Mouse (Mus musculus) myocyte (in vitro differentiated cells): ENCODE results near the gene Hormad2. TPM values are rescaled to one million over a fixed set of nuclear protein-coding genes. Genes with fewer than 3 reads are reported as not detected.

Experiments
- H3K27me3 ChIP-seq: one replicate; pipeline ENCODE4 v1.6.1; 2011; ENCODE audit not compliant: control insufficient read depth, insufficient read depth, insufficient read length
- H3K36me3 ChIP-seq: one replicate; pipeline ENCODE4 v1.6.1; 2011; ENCODE audit not compliant: control insufficient read depth, insufficient read depth
- H3K4me2 ChIP-seq: one replicate; pipeline ENCODE4 v1.6.1; 2011; ENCODE audit warnings: low read depth, control low read depth
- H3K4me3 ChIP-seq: one replicate; pipeline ENCODE4 v1.5.1; 2011; ENCODE audit warnings: mild to moderate bottlenecking, control low read depth, moderate library complexity
- H3K79me2 ChIP-seq: one replicate; pipeline ENCODE4 v1.6.1; 2011; ENCODE audit not compliant: control insufficient read depth, insufficient read depth
- H3ac ChIP-seq: one replicate; pipeline ENCODE4 v1.6.1; 2011; ENCODE audit not compliant: control insufficient read depth, insufficient read length
- CEBPB ChIP-seq: IDR thresholded peaks from 2 replicates; pipeline ENCODE4 v1.6.1; 2011; ENCODE audit warnings: mild to moderate bottlenecking, moderate library complexity; ENCODE audit not compliant: poor library complexity, insufficient read depth, severe bottlenecking
- E2F4 ChIP-seq: IDR thresholded peaks from one replicate; pipeline ENCODE4 v1.6.1; 2011; ENCODE audit warnings: mild to moderate bottlenecking, control low read depth, moderate library complexity; ENCODE audit not compliant: insufficient read depth
- MAX ChIP-seq: IDR thresholded peaks from one replicate; pipeline ENCODE4 v1.6.1; 2011; ENCODE audit warnings: low read depth, mild to moderate bottlenecking, control low read depth
- MYOD1 ChIP-seq, 3 experiments: IDR thresholded peaks; one replicate each; pipeline ENCODE4 v1.6.1; 2011; ENCODE audit warnings: control low read depth in 2 of 3, low read depth in 2 of 3, mild to moderate bottlenecking in 2 of 3, moderate library complexity in 1 of 3; ENCODE audit not compliant: insufficient read length in 2 of 3, control insufficient read depth in 1 of 3
- MYOG ChIP-seq, 3 experiments: IDR thresholded peaks; one replicate each; pipeline ENCODE4 v1.6.1; 2011; ENCODE audit warnings: control low read depth in 2 of 3, low read depth in 2 of 3, mild to moderate bottlenecking in 2 of 3; ENCODE audit not compliant: insufficient read length in 2 of 3, control insufficient read depth in 1 of 3, insufficient read depth in 1 of 3
- POLR2A ChIP-seq: IDR thresholded peaks from one replicate; pipeline ENCODE4 v1.6.1; 2011; ENCODE audit warnings: low read depth, mild to moderate bottlenecking, control low read depth, moderate library complexity; ENCODE audit not compliant: insufficient read length
- POLR2AphosphoS2 ChIP-seq: IDR thresholded peaks from one replicate; pipeline ENCODE4 v1.6.1; 2011; ENCODE audit warnings: low read depth, control low read depth; ENCODE audit not compliant: insufficient read length
- REST ChIP-seq: IDR thresholded peaks from one replicate; pipeline ENCODE4 v1.6.1; 2011; ENCODE audit warnings: mild to moderate bottlenecking, control low read depth, moderate library complexity; ENCODE audit not compliant: insufficient read depth, insufficient read length
- SRF ChIP-seq: IDR thresholded peaks from one replicate; pipeline ENCODE4 v1.6.1; 2011; ENCODE audit warnings: low read depth; ENCODE audit not compliant: control insufficient read depth, insufficient read length
- TCF12 ChIP-seq: IDR thresholded peaks from one replicate; pipeline ENCODE4 v1.6.1; 2011; ENCODE audit warnings: mild to moderate bottlenecking, control low read depth; ENCODE audit not compliant: poor library complexity, insufficient read depth, severe bottlenecking
- TCF3 ChIP-seq: IDR thresholded peaks from one replicate; pipeline ENCODE4 v1.6.1; 2011; ENCODE audit warnings: low read depth, control low read depth; ENCODE audit not compliant: insufficient read length
- USF1 ChIP-seq: IDR thresholded peaks from one replicate; pipeline ENCODE4 v1.6.1; 2011; ENCODE audit warnings: low read depth, mild to moderate bottlenecking, control low read depth, moderate library complexity
- polyA plus RNA-seq: library from polyadenylated mRNA; unstranded; fragments of >200 nt; fragmentation: generic; extraction: Trizol; gene quantifications from one replicate; pipeline ENCODE4 v1.2.1, GENCODE M21; 2012; ENCODE audit warnings: missing spikeins

Gene Hormad2
- 0.10 TPM for polyA plus RNA-seq

DNA sequence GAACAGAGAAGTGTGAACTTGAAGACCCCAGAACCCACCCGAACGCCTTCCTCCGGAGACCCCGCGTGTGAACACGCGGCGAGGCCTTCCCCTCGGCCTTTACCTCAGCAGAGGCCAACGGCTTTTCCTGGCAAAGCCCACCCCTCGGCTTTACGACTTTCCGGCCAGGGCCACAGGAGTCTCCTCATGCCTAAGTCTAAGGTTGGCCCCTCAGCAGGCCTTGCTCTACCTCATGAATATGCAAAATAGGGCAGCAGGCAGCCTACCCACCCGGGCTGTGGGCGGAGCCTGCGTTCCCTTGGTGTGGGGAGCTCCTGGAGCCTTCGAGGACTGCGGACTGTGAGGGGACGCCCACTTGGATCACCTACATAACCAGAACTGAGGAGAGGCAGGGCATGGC is at the start of gene Hormad2:
Hormad2 (minus strand) TSS at position 128 of the 400 bp plus-strand sequence.
- no peak within 1 kb of the TSS for H3K4me3 ChIP-seq
- TF ChIP-seq MYOD1 (IDR thresholded peaks at IDR 0.05; ENCODE audit: control insufficient read depth in 1 of 3, insufficient read length in 2 of 3, low read depth in 2 of 3) (no peak), E2F4 (no peak), REST (no peak), USF1 (no peak), POLR2AphosphoS2 (no peak)
- no peaks in the 10 kb centered on the region for H3K36me3 ChIP-seq
- no peak within 1 kb of the TSS for H3ac ChIP-seq
- no peaks in the 10 kb centered on the region for H3K79me2 ChIP-seq
- H3K27me3 ChIP-seq = no peaks in the 10 kb centered on the region
- no peak within 1 kb of the TSS for H3K4me2 ChIP-seq

DNA sequence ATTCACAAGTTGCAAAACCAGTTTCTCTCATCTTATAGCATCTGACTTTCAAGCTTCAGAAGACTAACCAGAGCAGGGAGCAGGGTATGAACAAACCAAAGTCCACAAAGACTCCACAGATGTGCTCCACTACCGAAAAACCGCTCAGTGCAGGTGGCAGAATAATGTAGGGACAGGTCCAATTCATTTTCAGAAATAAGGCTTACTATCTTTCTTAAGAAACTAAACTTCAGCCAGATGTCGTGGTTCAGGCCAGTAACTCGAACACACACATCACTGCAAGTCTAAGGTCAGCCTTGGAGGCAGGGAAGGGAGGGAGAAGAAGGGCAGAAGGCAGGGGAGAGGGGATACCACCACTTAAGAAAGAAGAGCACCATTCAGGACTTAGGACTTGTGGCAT is 48.3 kb upstream of the Hormad2 start:
- no peak for TF ChIP-seq MYOD1 (IDR thresholded peaks at IDR 0.05; ENCODE audit: control insufficient read depth in 1 of 3, insufficient read length in 2 of 3, low read depth in 2 of 3)
- no peak for TF ChIP-seq TCF12
- no peak for TF ChIP-seq REST
- no peak for TF ChIP-seq CEBPB
- no peak for TF ChIP-seq POLR2AphosphoS2
- TF ChIP-seq E2F4 = no peak
- no peak for TF ChIP-seq USF1
- TF ChIP-seq TCF3 = no peak
- no peak for TF ChIP-seq MYOG (IDR thresholded peaks at IDR 0.05; ENCODE audit: control insufficient read depth in 1 of 3, insufficient read depth in 1 of 3, insufficient read length in 2 of 3, low read depth in 2 of 3)
- TF ChIP-seq MAX = no peak
- no peak for TF ChIP-seq SRF
- no peak for TF ChIP-seq POLR2A

DNA sequence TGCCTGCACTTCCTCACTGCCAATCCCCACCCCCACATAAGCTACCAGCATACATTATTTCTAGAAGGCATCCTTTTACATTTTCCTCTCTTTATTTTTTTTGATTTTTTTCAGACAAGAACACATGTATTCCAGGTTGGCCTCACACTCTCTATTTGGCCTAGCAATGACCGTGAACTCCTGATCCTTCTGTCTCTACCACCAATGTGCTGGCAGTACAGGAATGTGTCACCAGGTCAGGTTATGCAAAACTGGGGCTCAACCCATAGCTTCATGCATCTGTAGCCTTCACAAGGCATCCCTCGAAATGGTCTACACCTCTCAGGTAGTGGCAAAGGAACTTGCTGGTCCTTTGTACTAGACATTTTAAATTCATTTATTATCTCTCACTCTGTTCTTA is 47.9 kb upstream of the Hormad2 start:
- Histone ChIP-seq H3K4me2 (no peak overlapping the region), H3K36me3 (peaks cover 59% of the 10 kb centered on the region)

More for the DNA sequence above, 48.3 kb upstream of the Hormad2 start:
- Histone ChIP-seq H3K36me3 (peaks cover 59% of the 10 kb centered on the region), H3K4me2 (no peak overlapping the region), H3ac (no peak overlapping the region), H3K79me2 (no peaks in the 10 kb centered on the region), H3K27me3 (no peaks in the 10 kb centered on the region), H3K4me3 (no peak overlapping the region)

DNA sequence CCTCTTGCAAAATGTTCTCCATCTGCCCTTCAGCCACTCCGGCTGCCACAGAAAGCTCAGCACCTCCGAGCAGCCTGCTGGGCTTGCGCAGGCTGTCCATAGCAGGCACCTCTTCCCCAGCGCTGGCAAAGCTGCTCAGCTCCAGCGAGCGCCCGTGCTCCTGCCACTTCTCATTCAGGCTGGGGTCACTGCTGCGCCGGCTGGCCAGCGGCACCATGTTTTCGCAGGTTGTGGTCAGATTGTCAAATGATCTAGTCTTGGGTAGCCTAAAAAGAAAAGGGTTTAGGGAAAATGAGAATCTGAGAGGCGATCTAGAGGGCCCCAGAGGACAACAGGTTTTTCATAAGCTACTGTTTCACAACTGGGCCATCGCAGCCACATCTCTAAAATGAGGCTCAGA is 47.5 kb upstream of the Hormad2 start:
- no peaks in the 10 kb centered on the region for H3K27me3 ChIP-seq
- no peak overlapping the region for H3K4me3 ChIP-seq
- H3K79me2 ChIP-seq = no peaks in the 10 kb centered on the region
- no peak overlapping the region for H3K4me2 ChIP-seq
- TF ChIP-seq MAX (no peak), REST (no peak)
- peaks cover 59% of the 10 kb centered on the region for H3K36me3 ChIP-seq
- H3ac ChIP-seq = no peak overlapping the region

More for the DNA sequence above, 47.9 kb upstream of the Hormad2 start:
- TF ChIP-seq POLR2AphosphoS2 (no peak), REST (no peak), USF1 (no peak), TCF3 (no peak), SRF (no peak), POLR2A (no peak), MYOG (IDR thresholded peaks at IDR 0.05; ENCODE audit: control insufficient read depth in 1 of 3, insufficient read depth in 1 of 3, insufficient read length in 2 of 3, low read depth in 2 of 3) (no peak), E2F4 (no peak), MYOD1 (IDR thresholded peaks at IDR 0.05; ENCODE audit: control insufficient read depth in 1 of 3, insufficient read length in 2 of 3, low read depth in 2 of 3) (no peak), CEBPB (no peak), MAX (no peak), TCF12 (no peak)
- Histone ChIP-seq H3ac (no peak overlapping the region), H3K4me3 (no peak overlapping the region), H3K27me3 (no peaks in the 10 kb centered on the region), H3K79me2 (no peaks in the 10 kb centered on the region)

DNA sequence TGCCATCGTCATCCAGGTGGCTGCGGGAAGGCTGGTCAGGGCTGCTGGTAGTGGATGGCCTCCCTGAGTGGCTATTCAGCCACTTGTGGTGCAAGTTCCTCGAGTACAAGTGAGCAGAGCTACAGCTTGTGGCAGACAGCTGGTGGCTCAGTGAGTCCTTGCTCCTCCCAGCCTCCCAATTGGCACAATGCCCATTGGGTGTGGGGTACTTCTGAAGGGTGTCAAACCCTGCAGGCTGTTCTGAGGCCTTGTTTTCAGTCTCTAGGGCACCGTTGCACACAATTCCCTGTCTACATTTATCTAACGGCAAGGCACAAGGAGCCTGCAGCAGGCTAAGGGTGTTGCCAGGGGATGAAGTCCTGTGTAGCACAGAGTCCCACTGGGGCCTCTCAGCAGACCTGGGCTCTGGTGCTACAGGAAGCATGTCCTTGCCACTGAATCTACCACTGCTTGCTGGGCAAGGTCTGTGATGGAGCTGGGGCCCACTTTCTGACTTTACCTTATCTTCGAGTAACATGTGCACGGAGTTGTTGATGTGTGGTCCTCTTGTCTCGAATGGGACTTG is 46.6 kb upstream of the Hormad2 start:
- TF ChIP-seq POLR2AphosphoS2 (no peak), MAX (no peak), CEBPB (no peak), TCF12 (no peak), POLR2A (no peak), SRF (no peak), E2F4 (no peak), MYOG (IDR thresholded peaks at IDR 0.05; ENCODE audit: control insufficient read depth in 1 of 3, insufficient read depth in 1 of 3, insufficient read length in 2 of 3, low read depth in 2 of 3) (peak in 1 of 3 experiments; percentile 28), REST (no peak), MYOD1 (IDR thresholded peaks at IDR 0.05; ENCODE audit: control insufficient read depth in 1 of 3, insufficient read length in 2 of 3, low read depth in 2 of 3) (peak in 1 of 3 experiments; percentile 37), USF1 (no peak), TCF3 (no peak)

More for the DNA sequence above, 46.6 kb upstream of the Hormad2 start:
- Histone ChIP-seq H3K36me3 (peaks cover 54% of the 10 kb centered on the region), H3ac (no peak overlapping the region), H3K4me3 (no peak overlapping the region), H3K27me3 (no peaks in the 10 kb centered on the region), H3K79me2 (no peaks in the 10 kb centered on the region), H3K4me2 (no peak overlapping the region)
